Mouse (Mus musculus) ES-E14 (cell line): Measurements from ENCODE around the gene Nxpe3. TPM values are rescaled to one million over a fixed set of nuclear protein-coding genes. Genes with fewer than 3 reads are reported as not detected.
"Not testable (repeated sequence)": the region's sequence is repeated elsewhere in the genome, so short reads cannot be mapped to it uniquely, and the experiment has no call there.

Source experiments
- DNase-seq: peaks from one replicate; pipeline ENCODE4 v3.0.0-alpha.2; 2013; ENCODE audit warnings: low read depth, low spot score
- H3K27ac ChIP-seq: 2 replicates; pipeline ENCODE4 v1.5.1; 2012; ENCODE audit warnings: low read depth, mild to moderate bottlenecking, low read length, moderate library complexity, mixed read lengths; ENCODE audit not compliant: poor library complexity, insufficient read depth, severe bottlenecking
- H3K36me3 ChIP-seq: 2 replicates; pipeline ENCODE4 v1.6.1; 2012; ENCODE audit warnings: mild to moderate bottlenecking, low read length, moderate library complexity, mixed read lengths; ENCODE audit not compliant: control insufficient read depth, poor library complexity, insufficient read depth, severe bottlenecking
- H3K4me1 ChIP-seq, 2 experiments: fragments of 150-350 bp in 1 of 2; sonication (generic) in 1 of 2; 2 replicates each; pipeline ENCODE4 v1.6.1; 2012; ENCODE audit warnings: low read length in 2 of 2, mild to moderate bottlenecking in 1 of 2, mixed read lengths in 1 of 2; ENCODE audit not compliant: control insufficient read depth in 2 of 2, insufficient read depth in 2 of 2, poor library complexity in 1 of 2
- H3K4me3 ChIP-seq, 2 experiments: fragments of 150-350 bp in 1 of 2; sonication (generic) in 1 of 2; 2 replicates each; pipeline ENCODE4 v1.5.1; 2012; ENCODE audit warnings: low read length in 2 of 2, low read depth in 1 of 2, mild to moderate bottlenecking in 1 of 2, mixed read lengths in 1 of 2; ENCODE audit not compliant: insufficient read depth in 1 of 2, poor library complexity in 1 of 2, severe bottlenecking in 1 of 2
- H3K9ac ChIP-seq: 2 replicates; pipeline ENCODE4 v1.6.1; 2012; ENCODE audit warnings: low read depth, mild to moderate bottlenecking, low read length, mixed read lengths; ENCODE audit not compliant: poor library complexity, insufficient read depth, severe bottlenecking
- H3K9me3 ChIP-seq: fragments of 150-350 bp; sonication (generic); 2 replicates; pipeline ENCODE4 v1.6.1; 2012; ENCODE audit warnings: low read depth, mild to moderate bottlenecking, low read length; ENCODE audit not compliant: control insufficient read depth, insufficient read depth
- CHD2 ChIP-seq: IDR thresholded peaks from 2 replicates; pipeline ENCODE4 v1.6.1; 2014; ENCODE audit warnings: mild to moderate bottlenecking, low read depth, low read length, inconsistent platforms
- HCFC1 ChIP-seq: IDR thresholded peaks from 2 replicates; pipeline ENCODE4 v1.6.1; 2012; ENCODE audit warnings: low read length, inconsistent platforms, borderline replicate concordance; ENCODE audit not compliant: insufficient read depth
- MAFK ChIP-seq: IDR thresholded peaks from 2 replicates; pipeline ENCODE4 v1.6.1; 2014; ENCODE audit warnings: mild to moderate bottlenecking, low read depth, low read length, inconsistent platforms; ENCODE audit not compliant: insufficient read depth
- ZC3H11A ChIP-seq: IDR thresholded peaks from 2 replicates; pipeline ENCODE4 v1.6.1; 2012; ENCODE audit warnings: low read depth, mild to moderate bottlenecking, inconsistent platforms, low read length, borderline replicate concordance
- ZNF384 ChIP-seq: IDR thresholded peaks from 2 replicates; pipeline ENCODE4 v1.6.1; 2012; ENCODE audit warnings: low read depth, low read length, inconsistent platforms
- in situ Hi-C, 2 experiments: fragments of 600-800 bp; cut with MboI; formaldehyde crosslinking; loops; one replicate each; pipeline ENCODE4 v1.15.1; 2025; ENCODE audit warnings: low sequenced_read_pairs in 2 of 2, inconsistent platforms in 1 of 2; ENCODE audit not compliant: unreplicated experiment in 2 of 2
- total RNA-seq: library from RNA; depleted of rRNA; stranded (reverse); fragments of 300-350 nt; gene quantifications from 2 replicates; pipeline ENCODE4 v1.2.3, GENCODE M21; 2012

Nxpe3 gene
- total RNA-seq, 1 experiment: 1.7 TPM

DNA sequence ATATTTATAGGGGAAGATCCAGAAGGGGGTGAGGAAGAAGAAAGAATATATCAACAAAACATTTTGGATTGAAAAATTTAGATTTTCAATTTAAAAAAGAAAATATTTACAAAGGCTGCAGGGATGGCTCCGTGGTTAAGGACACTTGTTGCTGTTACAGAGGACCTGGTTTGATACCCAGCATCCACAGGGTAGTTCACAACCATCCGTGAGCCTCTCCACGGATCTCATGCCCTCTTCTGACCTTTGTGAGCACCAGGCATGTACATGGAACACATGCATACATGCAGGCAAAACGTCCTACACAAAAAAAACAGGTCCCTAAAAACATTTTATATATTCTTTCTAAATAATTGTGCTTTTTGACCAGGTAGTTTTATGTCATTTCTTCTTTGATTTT lies 31.3 kb downstream of the Nxpe3 start:
- Histone ChIP-seq H3K9ac (no peak overlapping the region), H3K27ac (no peak overlapping the region), H3K36me3 (no peaks in the 10 kb centered on the region; the same call in 1 of the 2 replicates), H3K4me1 (no peaks in the 10 kb centered on the region; a peak in 1 of 4 replicates), H3K9me3 (no peaks in the 10 kb centered on the region), H3K4me3 (no peak overlapping the region)
- TF ChIP-seq MAFK (no peak), ZNF384 (no peak), CHD2 (no peak), HCFC1 (no peak), ZC3H11A (no peak)
- in situ Hi-C loops: no loop called here
- DNase-seq: no peak

DNA sequence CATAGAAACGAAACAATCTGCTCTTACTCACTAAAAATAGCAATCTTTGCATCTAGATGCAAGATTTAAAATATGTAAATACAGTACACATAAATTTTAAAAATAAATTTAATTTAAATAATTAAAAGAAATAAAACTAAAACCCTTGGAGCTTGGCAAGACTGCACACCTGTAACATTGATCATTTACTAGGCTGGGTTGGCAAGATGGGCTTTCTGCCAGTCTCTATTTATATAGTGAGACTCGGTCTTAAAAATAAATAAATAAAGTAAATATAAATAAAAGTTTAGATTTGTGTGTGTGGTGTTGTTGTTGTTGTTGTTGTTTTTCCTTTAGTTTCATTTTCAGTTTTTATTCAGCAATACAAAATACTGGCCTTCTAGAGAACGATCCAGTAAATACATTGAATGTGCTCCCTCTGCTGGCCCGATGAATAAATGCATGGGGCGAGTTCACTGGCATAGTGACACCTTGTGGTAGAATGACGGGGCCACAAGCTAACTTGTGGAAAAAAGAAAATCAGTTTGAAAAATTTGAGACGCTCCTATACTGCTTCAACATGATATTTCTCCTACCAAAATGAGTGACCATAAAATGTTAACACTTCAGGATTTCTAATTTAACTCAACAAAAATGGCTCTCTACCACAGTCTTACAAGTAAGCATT lies 31.8 kb downstream of the Nxpe3 start:
- peak; percentile 41 for DNase-seq
- TF ChIP-seq ZC3H11A: 0 out of 2 replicates have a peak, but pooled peaks have one; percentile 27
- peak; percentile 53; the same call in 1 of the 2 replicates for TF ChIP-seq ZNF384
- no peak for TF ChIP-seq CHD2

DNA sequence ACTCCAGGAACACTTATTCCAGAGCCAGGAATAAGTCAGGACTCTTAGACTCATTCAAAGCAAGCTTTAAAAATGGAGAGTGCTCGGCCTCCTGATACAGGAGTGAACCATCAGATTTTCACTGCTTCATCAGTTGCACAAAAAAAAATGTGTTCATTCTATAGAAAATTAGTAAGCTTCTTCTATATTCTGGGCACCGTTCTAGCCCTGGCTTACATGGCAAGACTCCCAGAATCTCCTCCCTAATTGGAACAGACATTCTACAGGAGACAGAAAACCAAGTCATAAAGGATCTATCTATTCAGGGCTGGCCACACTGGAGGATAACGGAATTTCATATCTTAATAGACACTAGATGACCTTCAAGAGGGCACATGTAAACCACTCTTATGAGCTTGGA lies 34.0 kb downstream of the Nxpe3 start:
- H3K4me3 ChIP-seq: no peak overlapping the region
- H3K9me3 ChIP-seq: no peaks in the 10 kb centered on the region
- H3K36me3 ChIP-seq: no peaks in the 10 kb centered on the region
- TF ChIP-seq ZNF384 (no peak), MAFK (no peak), ZC3H11A (no peak)
- no peak for DNase-seq
- no peak overlapping the region for H3K27ac ChIP-seq
- H3K9ac ChIP-seq: no peak overlapping the region
- in situ Hi-C loops: no loop called here
- no peaks in the 10 kb centered on the region; a peak in 1 of 4 replicates for H3K4me1 ChIP-seq

More for the DNA sequence above, 31.8 kb downstream of the Nxpe3 start:
- in situ Hi-C loops: no loop called here
- H3K9ac ChIP-seq: no peak overlapping the region
- H3K4me1 ChIP-seq: no peaks in the 10 kb centered on the region; a peak in 1 of 4 replicates
- H3K36me3 ChIP-seq: no peaks in the 10 kb centered on the region; the same call in 1 of the 2 replicates
- no peak overlapping the region for H3K4me3 ChIP-seq
- no peaks in the 10 kb centered on the region for H3K9me3 ChIP-seq
- no peak overlapping the region for H3K27ac ChIP-seq

DNA sequence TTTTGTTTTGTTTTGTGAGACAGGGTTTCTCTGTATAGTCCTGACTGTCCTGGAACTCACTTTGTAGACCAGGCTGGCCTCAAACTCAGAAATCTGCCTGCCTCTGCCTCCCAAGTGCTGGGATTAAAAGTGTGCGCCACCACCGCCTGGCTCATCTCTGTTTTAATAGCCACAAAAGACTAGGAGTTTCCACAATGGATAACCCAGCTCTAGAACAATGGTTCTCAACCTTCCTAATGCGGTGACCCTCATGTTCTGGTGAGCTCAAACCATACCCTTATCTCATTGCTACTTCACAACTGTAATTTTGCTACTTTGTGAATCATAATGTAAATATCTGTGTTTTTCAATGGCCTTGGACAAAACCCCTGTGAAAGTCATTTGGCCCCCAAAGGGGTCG lies 35.7 kb downstream of the Nxpe3 start:
- not testable (repeated sequence) for H3K9ac ChIP-seq

DNA sequence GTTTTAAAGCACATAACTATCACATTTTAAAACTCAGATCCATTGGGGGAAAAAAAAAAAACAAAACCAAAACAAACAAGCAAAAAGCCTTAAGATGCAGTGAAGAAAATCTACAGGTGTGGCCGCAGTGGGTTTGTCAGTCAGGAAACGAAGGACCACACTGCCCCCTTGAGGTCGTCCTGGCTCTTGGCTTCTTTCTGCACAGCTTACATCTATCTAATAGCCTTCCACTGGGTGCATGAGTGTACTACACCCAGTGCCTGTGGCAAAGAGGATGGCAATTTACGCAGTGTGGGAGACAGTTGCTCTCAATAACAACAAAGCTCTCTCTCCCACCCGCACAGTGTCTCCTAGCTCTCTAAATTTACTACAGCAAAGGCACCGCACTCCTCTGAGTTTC lies 36.6 kb downstream of the Nxpe3 start:
- Histone ChIP-seq H3K27ac (no peak overlapping the region), H3K9me3 (no peaks in the 10 kb centered on the region), H3K36me3 (no peaks in the 10 kb centered on the region), H3K4me3 (no peak overlapping the region), H3K4me1 (no peaks in the 10 kb centered on the region), H3K9ac (no peak overlapping the region)
- in situ Hi-C loops: no loop called here
- peak; percentile 84 for DNase-seq
- TF ChIP-seq ZC3H11A: peak; percentile 18; the same call in 1 of the 2 replicates
- no peak for TF ChIP-seq MAFK

More for the DNA sequence above, 35.7 kb downstream of the Nxpe3 start:
- H3K9me3 ChIP-seq, DNase-seq, H3K36me3 ChIP-seq, H3K27ac ChIP-seq, H3K4me3 ChIP-seq, in situ Hi-C loops, H3K4me1 ChIP-seq: not testable (repeated sequence)
